16 mouse cellular contexts compared by ENCODE assay signal in the genomic region with DNA sequence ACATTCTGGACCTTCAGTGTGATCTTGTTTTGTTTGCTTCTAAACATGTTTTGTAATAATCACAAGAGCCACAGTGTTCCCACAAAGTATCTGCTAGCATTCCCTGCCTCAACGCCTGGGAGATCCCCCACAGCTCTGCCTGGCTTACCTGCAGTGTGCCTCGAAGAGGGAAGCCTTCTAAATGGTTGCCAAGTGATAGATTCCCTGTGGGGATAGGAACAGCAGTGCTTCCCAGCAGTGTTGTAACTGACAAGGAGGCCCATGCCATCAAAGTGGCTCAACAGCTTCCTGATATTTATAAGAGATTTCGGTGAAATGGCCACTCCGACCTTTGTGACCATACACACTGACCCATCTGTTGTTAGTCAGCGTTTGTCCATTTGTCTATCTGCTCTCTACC.
DNase-seq lines count a peak whose midpoint lies in the region; ATAC-seq and TF ChIP-seq lines count a peak whose summit lies in the region.
"Had no signal": no experiment of that assay in that cellular context is flagged by ENCODE, and none has a peak within 500 bp of the region (broad histone marks: within the 10 kb centered on the region; RNA-seq: fewer than 3 reads in every experiment).

No protein-coding gene starts in this region.

- TF ChIP-seq POLR2A in testis, adult 2 months (IDR thresholded peaks at IDR 0.05; ENCODE audit: control insufficient read depth, low read depth, low read length) = no peak

- H3K4me2 ChIP-seq in kidney, embryonic 14.5 days (replicated peaks; ENCODE audit: low read depth, low read length) = no peak overlapping the region
- H3K4me2 ChIP-seq: limb, embryonic 15.5 days had no signal

- DNase-seq in cerebellum, adult 9-10 months = peak; percentile 62
- no peak for DNase-seq in cerebellum, postnatal 4 days (ENCODE audit: low spot score in 2 of 2)
- no peak for DNase-seq in kidney, adult 18-20 months
- no peak for DNase-seq in testis, postnatal 10 days (ENCODE audit: low spot score)
- no peak for DNase-seq in layer of hippocampus, adult 9-10 months (ENCODE audit: low spot score)
- no peak for DNase-seq in retina, embryonic 14.5 days (ENCODE audit: low spot score)
- DNase-seq: adrenal gland, postnatal 36 days; embryo, embryonic 11 days; layer of hippocampus, adult 9-11 months; liver, postnatal 0 days; lung, postnatal 4 days; thymus, postnatal 4 days had no signal

- H3K36me3 ChIP-seq in kidney, embryonic 14.5 days (ENCODE audit: control insufficient read depth, insufficient read depth, low read length) = no peaks in the 10 kb centered on the region
- H3K36me3 ChIP-seq in testis, adult 2 months (ENCODE audit: control insufficient read depth, insufficient read depth, low read length) = no peaks in the 10 kb centered on the region
- H3K36me3 ChIP-seq: limb, embryonic 15.5 days had no signal

- peaks cover 69% of the 10 kb centered on the region for H3K4me1 ChIP-seq in kidney, embryonic 14.5 days (ENCODE audit: control insufficient read depth, insufficient read depth, low read length)
- H3K4me1 ChIP-seq in testis, adult 2 months (ENCODE audit: control insufficient read depth, insufficient read depth, low read length) = no peaks in the 10 kb centered on the region

- 65% methylated on average over 5 of the region's 5 CpGs for WGBS in kidney, embryonic 14.5 days

- ATAC-seq in kidney, embryonic 14.5 days (ENCODE audit: low FRiP score, low TSS enrichment) = no peak
- ATAC-seq: activated CD4-positive, CD25-positive, alpha-beta regulatory T cell, adult 4 months; liver, postnatal 0 days had no signal

- H3K27me3 ChIP-seq in kidney, embryonic 14.5 days (ENCODE audit: control insufficient read depth, insufficient read depth, low read length) = no peaks in the 10 kb centered on the region
- no peaks in the 10 kb centered on the region for H3K27me3 ChIP-seq in testis, adult 2 months (ENCODE audit: control insufficient read depth, insufficient read depth, low read length)
- H3K27me3 ChIP-seq: limb, embryonic 15.5 days had no signal

- no peak for TF ChIP-seq CTCF in testis, adult 2 months (IDR thresholded peaks at IDR 0.05; ENCODE audit: control insufficient read depth, insufficient read depth, insufficient replicate concordance, low read depth, low read length)

- no peak overlapping the region for H3K9ac ChIP-seq in kidney, embryonic 14.5 days (ENCODE audit: low read depth, low read length)
- H3K9ac ChIP-seq: limb, embryonic 15.5 days; liver, postnatal 0 days had no signal

- no peaks in the 10 kb centered on the region for H3K9me3 ChIP-seq in kidney, embryonic 14.5 days (ENCODE audit: control insufficient read depth, low read length)
- H3K9me3 ChIP-seq: limb, embryonic 15.5 days had no signal

- no peak overlapping the region for H3K4me3 ChIP-seq in kidney, embryonic 14.5 days (ENCODE audit: low read length)
- H3K4me3 ChIP-seq in testis, adult 2 months (ENCODE audit: control insufficient read depth, low read depth, low read length) = no peak overlapping the region
- H3K4me3 ChIP-seq: limb, embryonic 15.5 days had no signal

- H3K27ac ChIP-seq in kidney, embryonic 14.5 days (ENCODE audit: low read depth, low read length) = peak overlapping the region; percentile 49; the same call in 1 of the 2 replicates
- H3K27ac ChIP-seq in testis, adult 2 months (ENCODE audit: control insufficient read depth, insufficient read depth, low read depth, low read length) = peak overlapping the region; percentile 26; the same call in 1 of the 2 replicates
- H3K27ac ChIP-seq: limb, embryonic 15.5 days had no signal
